Mouse (Mus musculus) testis, adult 2 months (tissue): ENCODE measurements around the gene Crhr1.

Experiments
- CTCF ChIP-seq: fragments of 200-500 bp; IDR thresholded peaks from 2 replicates; pipeline ENCODE4 v1.5.1; 2012; ENCODE audit warnings: low read depth, mild to moderate bottlenecking, inconsistent platforms, low read length, moderate library complexity; ENCODE audit not compliant: control insufficient read depth, insufficient read depth, insufficient replicate concordance
- POLR2A ChIP-seq: fragments of 200-500 bp; IDR thresholded peaks from 2 replicates; pipeline ENCODE4 v1.6.1; 2012; ENCODE audit warnings: low read depth, mild to moderate bottlenecking, inconsistent platforms, low read length, moderate library complexity; ENCODE audit not compliant: control insufficient read depth

DNA sequence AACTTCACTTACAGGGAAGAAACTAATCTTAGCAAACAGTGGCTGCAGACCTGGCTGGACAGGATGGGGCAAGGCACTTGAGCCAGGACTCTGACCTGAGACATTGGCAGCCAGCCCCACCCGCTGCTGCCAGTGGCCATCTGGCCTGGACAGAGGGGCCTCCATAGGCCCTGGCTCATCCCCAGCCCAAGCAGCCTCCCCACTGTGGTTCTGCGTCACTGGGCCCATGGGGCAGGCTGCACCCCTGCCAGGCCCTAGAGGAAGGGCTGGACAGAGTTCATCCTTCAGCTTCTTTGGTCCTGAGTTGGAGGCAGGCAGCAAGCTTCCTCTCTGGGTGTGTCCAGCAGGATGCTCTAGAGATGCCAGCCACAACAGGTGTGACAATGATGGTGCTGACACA lies 57.4 kb downstream of the Crhr1 start:
- TF ChIP-seq CTCF = no peak
- TF ChIP-seq POLR2A = no peak
